Mouse (Mus musculus) liver, embryonic 14.5 days (tissue): Measurements from ENCODE around the gene Rab12.

Source experiments
- CTCF ChIP-seq: IDR thresholded peaks from 2 replicates; pipeline ENCODE4 v1.5.1; 2016; ENCODE audit warnings: antibody characterized with exemption, low read depth, control low read depth
- EP300 ChIP-seq: IDR thresholded peaks from 2 replicates; pipeline ENCODE4 v1.6.1; 2016; ENCODE audit warnings: antibody characterized with exemption, low read depth

DNA sequence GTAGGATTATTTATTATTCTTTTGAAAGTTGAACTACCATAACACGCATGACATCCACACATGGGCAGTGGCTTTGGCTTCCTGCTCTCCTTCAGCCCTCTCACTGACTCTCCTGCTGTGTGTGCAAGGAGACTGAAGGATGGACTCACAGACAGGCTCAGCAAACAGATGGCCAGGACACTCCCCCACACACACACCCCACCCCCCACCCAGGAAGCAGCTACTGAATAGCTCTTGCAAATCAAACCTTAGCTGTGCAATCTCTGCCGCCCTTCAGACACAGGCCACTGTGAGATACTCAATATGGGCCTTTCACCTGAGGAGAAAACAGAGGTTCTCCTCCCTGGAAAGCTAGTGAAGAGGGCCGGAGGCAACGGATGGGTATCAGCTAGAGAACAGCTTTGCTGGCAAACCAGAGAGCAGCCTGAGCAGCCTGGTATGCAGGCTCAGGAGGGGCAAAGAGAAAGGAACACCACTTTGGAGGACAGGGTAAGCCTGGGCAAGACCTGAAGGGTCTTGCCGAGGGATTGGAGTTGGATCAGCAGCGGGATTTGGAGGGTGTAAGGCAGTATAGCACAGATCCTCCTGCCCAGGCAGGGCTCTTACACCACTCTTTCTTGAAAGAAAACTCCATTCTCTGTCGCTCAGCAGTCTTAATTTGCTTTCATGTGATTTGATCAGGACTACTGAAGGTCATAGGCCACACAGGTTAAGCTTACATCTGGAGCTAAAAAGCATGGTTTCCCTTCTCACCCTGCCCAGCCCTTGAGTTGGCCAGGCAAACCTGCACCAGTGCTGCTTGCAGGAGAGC is 73.1 kb downstream of the Rab12 start:
- TF ChIP-seq CTCF (no peak), EP300 (no peak)
